Mouse (Mus musculus): ENCODE measurements around the gene Lgals12.

Gene Lgals12

GRCm38 (mm10) chr19:7606801-7607689 lies at the start of gene Lgals12:
Gene Lgals12, minus strand, starts transcription at chr19:7607193.
- no peak for DNase-seq

GRCm38 (mm10) chr19:7648913-7649666 lies 42.1 kb upstream of the Lgals12 start:
- DNase-seq, result no peak

GRCm38 (mm10) chr19:7633786-7634185 lies 26.8 kb upstream of the Lgals12 start:
- no peak for DNase-seq

- no peak for DNase-seq
These were observed 26.0 kb upstream of the Lgals12 start for GRCm38 (mm10) chr19:7633021-7633420.

- DNase-seq, result peak; percentile 14
These were observed 10.7 kb upstream of the Lgals12 start for GRCm38 (mm10) chr19:7617696-7618095.

GRCm38 (mm10) chr19:7617085-7617484 lies 10.1 kb upstream of the Lgals12 start:
- no peak for DNase-seq

- no peak for DNase-seq
These were observed 9.4 kb upstream of the Lgals12 start for GRCm38 (mm10) chr19:7616231-7616930.

- DNase-seq, result no peak
These were observed 6.2 kb upstream of the Lgals12 start for GRCm38 (mm10) chr19:7613151-7613550.

GRCm38 (mm10) chr19:7611942-7612757 lies 5.2 kb upstream of the Lgals12 start, which contains the start of gene Hrasls5:
Gene Hrasls5, plus strand, starts transcription at chr19:7612541.
- DNase-seq, result no peak

GRCm38 (mm10) chr19:7607690-7608201 lies 753 bp upstream of the Lgals12 start:
- DNase-seq, result no peak

- no peak for DNase-seq
These were observed 836 bp downstream of the Lgals12 start for GRCm38 (mm10) chr19:7605930-7606783.

- DNase-seq, result no peak
These were observed 2.0 kb downstream of the Lgals12 start for GRCm38 (mm10) chr19:7605013-7605412.

GRCm38 (mm10) chr19:7604107-7604506 lies 2.9 kb downstream of the Lgals12 start:
- no peak for DNase-seq

- no peak for DNase-seq
These were observed 5.4 kb downstream of the Lgals12 start for GRCm38 (mm10) chr19:7601551-7601950.

- DNase-seq, result no peak
These were observed 8.5 kb downstream of the Lgals12 start for GRCm38 (mm10) chr19:7598481-7598880.

GRCm38 (mm10) chr19:7595534-7595933 lies 11.5 kb downstream of the Lgals12 start:
- no peak for DNase-seq

GRCm38 (mm10) chr19:7592018-7592417 lies 15.0 kb downstream of the Lgals12 start:
- no peak for DNase-seq

GRCm38 (mm10) chr19:7590795-7591194 lies 16.2 kb downstream of the Lgals12 start:
- DNase-seq, result no peak

- DNase-seq, result no peak
These were observed 21.2 kb downstream of the Lgals12 start for GRCm38 (mm10) chr19:7585764-7586163.

GRCm38 (mm10) chr19:7585279-7585678 lies 21.7 kb downstream of the Lgals12 start:
- no peak for DNase-seq

GRCm38 (mm10) chr19:7583599-7583998 lies 23.4 kb downstream of the Lgals12 start:
- DNase-seq, result no peak

Measured in cerebellum, adult 11-12 months (tissue).